Comparison of ENCODE assay signal across 24 mouse cellular contexts in genomic region chr7:98223796-98224195, GRCm38 (mm10). TPM values are rescaled to one million over a fixed set of nuclear protein-coding genes. Genes with fewer than 3 reads are reported as not detected.
"Had no signal": no experiment of that assay in that cellular context is flagged by ENCODE, and none has a peak within 500 bp of the region (broad histone marks: within the 10 kb centered on the region; RNA-seq: fewer than 3 reads in every experiment).

No protein-coding gene starts in this region.

- ATAC-seq: hindbrain, embryonic 16.5 days; hindbrain, postnatal 0 days; inflammation-experienced regulatory T-cells, adult 6 months; intestine, embryonic 15.5 days; intestine, embryonic 16.5 days; intestine, postnatal 0 days had no signal

- DNase-seq: heart, postnatal 10 days; heart, postnatal 14 days; heart, postnatal 36 days; heart, postnatal 4 days; kidney, adult 11 months; kidney, adult 18-20 months; kidney, adult 2 months; kidney, adult 8-10 months; kidney, adult 9 months; kidney, postnatal 10 days; kidney, postnatal 14 days; kidney, postnatal 25 days; kidney, postnatal 36 days; kidney, postnatal 4 days; layer of hippocampus, adult 9-11 months; layer of hippocampus, postnatal 36 days had no signal

RNA-seq across cellular contexts. Expression of gene B3gnt6, which starts 24.5 kb away (rescaled TPM):
- total RNA-seq: heart, postnatal 10 days; heart, postnatal 14 days; heart, postnatal 25 days; heart, postnatal 36 days; heart, postnatal 4 days; layer of hippocampus, postnatal 25 days had no signal
